Mouse (Mus musculus) MEL (cell line): Measurements from ENCODE around the gene 2310050C09Rik. TPM values are rescaled to one million over a fixed set of nuclear protein-coding genes. Genes with fewer than 3 reads are reported as not detected.

Source experiments
- DNase-seq: peaks from one replicate; pipeline ENCODE4 v3.0.0; 2011; ENCODE audit warnings: low read depth, low spot score
- H3K27ac ChIP-seq: 2 replicates; pipeline ENCODE4 v1.5.1; 2012; ENCODE audit warnings: low read depth, mild to moderate bottlenecking, control low read depth, low read length, moderate library complexity; ENCODE audit not compliant: control insufficient read depth
- H3K27me3 ChIP-seq, 2 experiments: fragments of 150-350 bp in 1 of 2; sonication (generic) in 1 of 2; 2 replicates each; pipeline ENCODE4 v1.6.1; 2012; ENCODE audit warnings: low read length in 2 of 2, mild to moderate bottlenecking in 2 of 2, improper control_type of control experiment in 1 of 2, moderate library complexity in 1 of 2; ENCODE audit not compliant: insufficient read depth in 2 of 2, control insufficient read depth in 1 of 2
- H3K36me3 ChIP-seq, 2 experiments: 2 replicates each; pipeline ENCODE4 v1.6.1; 2012 to 2014; ENCODE audit warnings: low read length in 2 of 2, improper control_type of control experiment in 1 of 2, inconsistent platforms in 1 of 2, mild to moderate bottlenecking in 1 of 2; ENCODE audit not compliant: insufficient read depth in 2 of 2, control insufficient read depth in 1 of 2
- H3K4me1 ChIP-seq, 2 experiments: fragments of 150-350 bp in 1 of 2; sonication (generic) in 1 of 2; 2 replicates each; pipeline ENCODE4 v1.6.1; 2012; ENCODE audit warnings: low read length in 2 of 2, improper control_type of control experiment in 1 of 2, mild to moderate bottlenecking in 1 of 2; ENCODE audit not compliant: insufficient read depth in 2 of 2, control insufficient read depth in 1 of 2
- H3K4me3 ChIP-seq, 2 experiments: fragments of 150-350 bp in 1 of 2; sonication (generic) in 1 of 2; 2 replicates each; pipeline ENCODE4 v1.5.1; 2012; ENCODE audit warnings: low read depth in 2 of 2, low read length in 2 of 2, mild to moderate bottlenecking in 2 of 2, moderate library complexity in 2 of 2, control low read depth in 1 of 2, improper control_type of control experiment in 1 of 2; ENCODE audit not compliant: control insufficient read depth in 1 of 2, insufficient read depth in 1 of 2
- H3K79me2 ChIP-seq: 2 replicates; pipeline ENCODE4 v1.6.1; 2012; ENCODE audit warnings: mild to moderate bottlenecking, low read length, moderate library complexity; ENCODE audit not compliant: control insufficient read depth, poor library complexity, insufficient read depth
- H3K9ac ChIP-seq: 2 replicates; pipeline ENCODE4 v1.6.1; 2012; ENCODE audit warnings: low read depth, mild to moderate bottlenecking, control low read depth, low read length, moderate library complexity; ENCODE audit not compliant: control insufficient read depth, poor library complexity, severe bottlenecking
- H3K9me3 ChIP-seq: fragments of 150-350 bp; sonication (generic); replicated peaks from 2 replicates; pipeline ENCODE4 v1.6.1; 2012; ENCODE audit warnings: mild to moderate bottlenecking, low read length, improper control_type of control experiment, moderate library complexity; ENCODE audit not compliant: insufficient read depth
- CHD2 ChIP-seq: IDR thresholded peaks from 2 replicates; pipeline ENCODE4 v1.6.1; 2011; ENCODE audit warnings: low read length, improper control_type of control experiment
- CTCF ChIP-seq, 3 experiments: IDR thresholded peaks in 2 of 3; conservative IDR thresholded peaks in 1 of 3; 2 replicates each; pipeline ENCODE4 v1.5.1; 2011 to 2012; ENCODE audit warnings: low read length in 3 of 3, low read depth in 2 of 3, mild to moderate bottlenecking in 2 of 3, improper control_type of control experiment in 1 of 3, inconsistent platforms in 1 of 3, mixed read lengths in 1 of 3, moderate library complexity in 1 of 3; ENCODE audit not compliant: control insufficient read depth in 1 of 3, insufficient read depth in 1 of 3, poor library complexity in 1 of 3, severe bottlenecking in 1 of 3
- GATA1 ChIP-seq: IDR thresholded peaks from 2 replicates; pipeline ENCODE4 v1.6.1; 2011; ENCODE audit warnings: low read depth, low read length, improper control_type of control experiment
- HCFC1 ChIP-seq: IDR thresholded peaks from 2 replicates; pipeline ENCODE4 v1.6.1; 2012; ENCODE audit warnings: low read depth, mild to moderate bottlenecking, inconsistent platforms, low read length, improper control_type of control experiment, moderate library complexity
- NRF1 ChIP-seq: IDR thresholded peaks from 2 replicates; pipeline ENCODE4 v1.6.1; 2014; ENCODE audit warnings: low read depth, mild to moderate bottlenecking, inconsistent platforms, low read length, improper control_type of control experiment, moderate library complexity; ENCODE audit not compliant: poor library complexity, insufficient read depth, severe bottlenecking
- POLR2A ChIP-seq, 2 experiments: IDR thresholded peaks; 2 replicates each; pipeline ENCODE4 v1.6.1; 2011 to 2012; ENCODE audit warnings: low read length in 2 of 2, mild to moderate bottlenecking in 2 of 2, control low read depth in 1 of 2, improper control_type of control experiment in 1 of 2, low read depth in 1 of 2, moderate library complexity in 1 of 2; ENCODE audit not compliant: control insufficient read depth in 1 of 2, insufficient read depth in 1 of 2, poor library complexity in 1 of 2
- RAD21 ChIP-seq: IDR thresholded peaks from 2 replicates; pipeline ENCODE4 v1.6.1; 2011; ENCODE audit warnings: mild to moderate bottlenecking, low read depth, low read length, improper control_type of control experiment
- SIN3A ChIP-seq: IDR thresholded peaks from 2 replicates; pipeline ENCODE4 v1.6.1; 2012; ENCODE audit warnings: low read length, improper control_type of control experiment, inconsistent platforms
- SMC3 ChIP-seq: IDR thresholded peaks from 2 replicates; pipeline ENCODE4 v1.6.1; 2011; ENCODE audit warnings: low read depth, low read length, improper control_type of control experiment
- ZC3H11A ChIP-seq: IDR thresholded peaks from 2 replicates; pipeline ENCODE4 v1.6.1; 2012; ENCODE audit warnings: low read depth, mild to moderate bottlenecking, inconsistent platforms, low read length, improper control_type of control experiment
- ZMIZ1 ChIP-seq: IDR thresholded peaks from 2 replicates; pipeline ENCODE4 v1.6.1; 2012; ENCODE audit warnings: low read depth, mild to moderate bottlenecking, inconsistent platforms, low read length, improper control_type of control experiment, moderate library complexity
- ZNF384 ChIP-seq: IDR thresholded peaks from 2 replicates; pipeline ENCODE4 v1.6.1; 2012; ENCODE audit warnings: low read depth, mild to moderate bottlenecking, inconsistent platforms, low read length, improper control_type of control experiment
- polyA plus RNA-seq, 2 experiments: library from polyadenylated mRNA; stranded (reverse) in 1 of 2; unstranded in 1 of 2; fragments of >175 nt in 1 of 2; fragments of >200 nt in 1 of 2; gene quantifications; 2 replicates each; pipeline versions ENCODE4 v1.2.1 to v1.2.4; 2012; ENCODE audit warnings: low replicate concordance in 2 of 2, low read depth in 1 of 2; ENCODE audit not compliant: insufficient read length in 2 of 2, insufficient read depth in 1 of 2, missing spikeins in 1 of 2
- total RNA-seq: library from RNA; depleted of rRNA; stranded (reverse); fragments of 300-350 nt; gene quantifications from 2 replicates; pipeline ENCODE4 v1.2.3, GENCODE M21; 2012; rRNA removed

The 2310050C09Rik gene
- total RNA-seq (not detected in 2 replicates), polyA plus RNA-seq (not detected)

DNA sequence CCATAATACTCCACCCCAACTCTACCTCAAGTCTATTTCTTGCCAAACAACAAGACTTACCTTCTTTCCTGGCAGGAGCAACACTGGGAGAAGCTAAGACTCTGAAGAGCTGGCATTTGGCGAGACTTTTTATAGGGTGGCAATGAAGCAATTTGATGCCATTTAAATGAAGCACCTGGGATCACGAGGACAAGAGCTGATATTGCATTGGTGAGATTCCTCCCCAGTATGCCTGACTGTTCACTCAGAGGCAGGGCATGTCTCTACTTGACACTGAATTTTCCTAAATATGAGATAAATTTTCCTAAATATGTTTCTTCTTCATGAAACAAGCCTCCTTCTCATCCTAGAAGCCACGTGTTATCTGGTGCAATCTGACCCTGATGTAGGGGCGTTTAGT is at the start of gene 2310050C09Rik:
TSS of gene 2310050C09Rik (minus strand) at position 101 of the 400 bp plus-strand sequence.
- Histone ChIP-seq H3K27ac (no peak within 1 kb of the TSS), H3K4me3 (no peak within 1 kb of the TSS), H3K36me3 (no peaks in the 10 kb centered on the region), H3K9me3 (no peaks in the 10 kb centered on the region), H3K79me2 (no peaks in the 10 kb centered on the region), H3K4me1 (no peaks in the 10 kb centered on the region), H3K9ac (no peak within 1 kb of the TSS), H3K27me3 (no peaks in the 10 kb centered on the region)
- no peak for TF ChIP-seq CHD2
- DNase-seq, result no peak

DNA sequence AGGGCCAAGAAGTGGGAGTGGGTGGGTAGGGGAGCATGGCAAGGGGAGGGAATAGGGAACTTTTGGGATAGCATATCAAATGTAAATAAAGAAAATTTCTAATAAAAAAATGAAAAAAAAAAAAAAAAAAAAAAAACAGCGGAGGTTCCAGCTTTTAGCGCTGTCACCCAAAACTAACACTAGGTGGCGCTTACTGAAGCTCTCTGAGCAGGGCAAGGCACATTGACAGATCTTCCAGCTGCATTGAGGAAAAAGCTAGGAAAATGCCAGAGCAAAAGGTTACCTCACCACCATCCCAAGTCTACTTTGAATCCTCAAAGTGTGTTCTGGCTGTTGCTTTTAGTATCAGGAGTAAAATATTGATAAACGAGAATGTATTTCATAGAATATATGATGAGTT is 37.6 kb upstream of the 2310050C09Rik start:
- no peak overlapping the region for H3K9ac ChIP-seq
- TF ChIP-seq ZMIZ1, result no peak
- peak; percentile 57 to 74 (median 58) for TF ChIP-seq CTCF (IDR thresholded peaks at IDR 0.05 in 2 of 3, conservative IDR thresholded peaks at IDR 0.05 in 1 of 3; ENCODE audit: control insufficient read depth in 1 of 3, insufficient read depth in 1 of 3, low read depth in 2 of 3, low read length in 3 of 3, poor library complexity in 1 of 3, severe bottlenecking in 1 of 3)
- TF ChIP-seq RAD21, result peak; percentile 25
- TF ChIP-seq SMC3, result peak; percentile 58
- peak; percentile 89 for TF ChIP-seq ZNF384
- TF ChIP-seq NRF1, result no peak
- TF ChIP-seq POLR2A (IDR thresholded peaks at IDR 0.05; ENCODE audit: control insufficient read depth in 1 of 2, insufficient read depth in 1 of 2, low read depth in 1 of 2, low read length in 2 of 2, poor library complexity in 1 of 2), result no peak
- H3K27me3 ChIP-seq, result no peaks in the 10 kb centered on the region
- no peaks in the 10 kb centered on the region for H3K36me3 ChIP-seq
- no peaks in the 10 kb centered on the region for H3K79me2 ChIP-seq
- no peak overlapping the region for H3K4me3 ChIP-seq
- no peak overlapping the region for H3K27ac ChIP-seq
- no peaks in the 10 kb centered on the region for H3K9me3 ChIP-seq
- DNase-seq, result peak; percentile 39
- H3K4me1 ChIP-seq, result no peaks in the 10 kb centered on the region

DNA sequence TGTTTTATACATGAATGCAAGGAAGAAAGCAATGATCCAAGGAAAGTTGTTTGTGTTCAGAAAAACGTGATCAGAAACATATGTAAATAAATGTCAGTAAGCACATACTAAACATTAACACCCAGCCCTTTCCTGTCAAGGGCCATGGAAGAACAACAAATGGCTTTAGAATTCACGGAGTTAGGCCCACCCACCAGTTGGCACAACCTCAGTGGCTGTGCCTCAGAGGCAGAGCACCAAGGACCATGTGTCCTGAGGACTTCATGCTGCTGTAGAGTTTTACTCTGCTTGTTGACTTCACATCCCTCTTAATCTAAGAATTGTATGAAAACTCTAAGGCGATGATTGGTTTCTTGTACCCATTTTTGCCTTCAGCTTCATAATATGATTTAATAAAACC is 35.2 kb upstream of the 2310050C09Rik start:
- H3K36me3 ChIP-seq, result no peaks in the 10 kb centered on the region
- no peaks in the 10 kb centered on the region for H3K27me3 ChIP-seq
- DNase-seq, result no peak
- no peaks in the 10 kb centered on the region for H3K9me3 ChIP-seq
- TF ChIP-seq HCFC1 (no peak), SIN3A (no peak), GATA1 (no peak), ZNF384 (no peak), CTCF (IDR thresholded peaks at IDR 0.05 in 2 of 3, conservative IDR thresholded peaks at IDR 0.05 in 1 of 3; ENCODE audit: control insufficient read depth in 1 of 3, insufficient read depth in 1 of 3, low read depth in 2 of 3, low read length in 3 of 3, poor library complexity in 1 of 3, severe bottlenecking in 1 of 3) (no peak), ZC3H11A (no peak)
- TF ChIP-seq, all 39 proteins: peak for 0
- Histone ChIP-seq H3K4me1 (no peaks in the 10 kb centered on the region), H3K27ac (no peak overlapping the region), H3K9ac (no peak overlapping the region), H3K4me3 (no peak overlapping the region), H3K79me2 (no peaks in the 10 kb centered on the region)
